Mouse (Mus musculus) layer of hippocampus, adult 8-10 months (tissue): Measurements from ENCODE around the gene Tbx3. TPM values are rescaled to one million over a fixed set of nuclear protein-coding genes. Genes with fewer than 3 reads are reported as not detected.

Experiments
- DNase-seq, 2 experiments: peaks; one replicate each; pipeline ENCODE4 v3.0.0; 2022; ENCODE audit warnings: low spot score in 2 of 2
- total RNA-seq, 4 experiments: library from RNA; stranded (reverse); gene quantifications; 2 replicates each; pipeline ENCODE4 v1.2.4; 2022

The Tbx3 gene
- total RNA-seq, 4 experiments from 2014 or later, result 2.2 to 3.4 (median 2.6) TPM

GRCm38 (mm10) chr5:119704900-119705299 is 34.4 kb downstream of the Tbx3 start:
- DNase-seq, result no peak

GRCm38 (mm10) chr5:119706467-119706866 is 36.0 kb downstream of the Tbx3 start:
- no peak for DNase-seq

- DNase-seq, result no peak
These were observed 38.5 kb downstream of the Tbx3 start for GRCm38 (mm10) chr5:119708850-119709585.

GRCm38 (mm10) chr5:119709826-119710559 is 39.5 kb downstream of the Tbx3 start:
- DNase-seq, result no peak

- DNase-seq, result no peak
These were observed 40.3 kb downstream of the Tbx3 start for GRCm38 (mm10) chr5:119710756-119711155.

- no peak for DNase-seq
These were observed 41.2 kb downstream of the Tbx3 start for GRCm38 (mm10) chr5:119711626-119712025.

- peak; percentile 10 to 65 for DNase-seq
These were observed 42.3 kb downstream of the Tbx3 start for GRCm38 (mm10) chr5:119712679-119713246.

GRCm38 (mm10) chr5:119720471-119721265 is 50.2 kb downstream of the Tbx3 start:
- no peak for DNase-seq

- no peak for DNase-seq
These were observed 62.5 kb downstream of the Tbx3 start for GRCm38 (mm10) chr5:119732978-119733377.

Other genes with a start within 250 kb of the Tbx3 start
- not detected for gene Tbx5, start 162.0 kb downstream of the Tbx3 start, total RNA-seq